Mouse (Mus musculus): ENCODE results near the gene Pigh.

The Pigh gene

GRCm38 (mm10) chr12:79089182-79089812 lies at the start of gene Pigh:
Gene Pigh (minus strand): TSS chr12:79089651.
- DNase-seq: peak; percentile 86

GRCm38 (mm10) chr12:79138999-79139398 lies 49.5 kb upstream of the Pigh start:
- DNase-seq: no peak

DNA sequence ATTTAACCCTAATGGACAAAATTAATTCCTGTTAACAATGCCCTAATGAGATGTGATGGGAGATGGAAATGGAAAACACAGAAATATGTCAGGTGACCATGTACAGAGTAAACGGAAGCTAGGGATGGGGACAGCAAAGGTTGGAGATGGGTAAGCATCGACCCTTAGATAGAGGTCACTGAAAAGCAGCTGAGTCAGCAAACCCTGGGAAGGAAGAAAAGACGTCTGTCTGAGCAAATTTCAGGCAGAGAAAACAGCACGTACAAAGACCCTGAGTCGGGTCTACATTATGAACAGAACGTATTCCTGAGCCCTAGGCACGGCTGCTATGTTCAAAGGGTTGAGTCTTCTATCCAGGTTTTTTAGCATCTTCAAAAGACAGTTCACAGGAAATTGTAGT lies 47.5 kb upstream of the Pigh start:
- no peak for DNase-seq

DNA sequence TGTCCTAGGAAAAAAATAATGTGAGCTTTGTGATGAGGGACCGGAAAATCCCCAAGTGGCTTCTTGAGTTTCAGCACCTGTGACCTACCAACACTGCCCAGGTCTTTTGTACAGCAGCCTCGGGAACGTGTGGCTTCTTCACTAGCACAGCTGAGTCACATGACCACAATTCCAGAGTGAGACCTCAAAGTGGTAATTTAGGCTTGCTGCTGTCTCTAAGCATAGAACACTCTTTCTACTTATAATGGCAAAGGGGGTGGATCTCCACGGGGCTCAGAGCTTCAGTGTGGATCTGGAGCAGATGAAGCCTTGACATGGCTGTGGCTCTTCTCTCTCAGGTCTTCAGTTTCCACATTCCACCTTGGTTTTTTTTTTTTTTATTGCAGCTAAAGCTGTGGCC lies 45.7 kb upstream of the Pigh start:
- no peak for DNase-seq

DNA sequence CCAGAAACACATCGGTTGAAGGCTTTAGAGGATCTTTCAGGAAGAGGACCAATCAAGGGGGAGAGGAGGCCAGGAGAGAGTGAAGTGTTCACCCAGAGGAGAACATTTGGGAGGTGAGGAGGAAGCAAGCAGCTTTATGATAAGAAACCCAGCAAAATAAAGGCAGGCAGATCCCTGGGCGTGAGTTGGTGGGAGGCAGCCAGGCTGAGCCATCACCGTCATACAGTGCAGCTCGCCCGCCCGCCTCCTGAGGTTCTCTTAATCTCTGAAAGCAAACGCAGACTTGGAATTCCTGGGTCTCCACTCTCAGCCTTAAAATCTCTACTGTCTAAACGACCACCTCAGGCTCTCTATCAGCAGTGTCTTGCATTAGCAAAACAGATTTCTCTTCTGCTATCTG lies 45.2 kb upstream of the Pigh start:
- no peak for DNase-seq

DNA sequence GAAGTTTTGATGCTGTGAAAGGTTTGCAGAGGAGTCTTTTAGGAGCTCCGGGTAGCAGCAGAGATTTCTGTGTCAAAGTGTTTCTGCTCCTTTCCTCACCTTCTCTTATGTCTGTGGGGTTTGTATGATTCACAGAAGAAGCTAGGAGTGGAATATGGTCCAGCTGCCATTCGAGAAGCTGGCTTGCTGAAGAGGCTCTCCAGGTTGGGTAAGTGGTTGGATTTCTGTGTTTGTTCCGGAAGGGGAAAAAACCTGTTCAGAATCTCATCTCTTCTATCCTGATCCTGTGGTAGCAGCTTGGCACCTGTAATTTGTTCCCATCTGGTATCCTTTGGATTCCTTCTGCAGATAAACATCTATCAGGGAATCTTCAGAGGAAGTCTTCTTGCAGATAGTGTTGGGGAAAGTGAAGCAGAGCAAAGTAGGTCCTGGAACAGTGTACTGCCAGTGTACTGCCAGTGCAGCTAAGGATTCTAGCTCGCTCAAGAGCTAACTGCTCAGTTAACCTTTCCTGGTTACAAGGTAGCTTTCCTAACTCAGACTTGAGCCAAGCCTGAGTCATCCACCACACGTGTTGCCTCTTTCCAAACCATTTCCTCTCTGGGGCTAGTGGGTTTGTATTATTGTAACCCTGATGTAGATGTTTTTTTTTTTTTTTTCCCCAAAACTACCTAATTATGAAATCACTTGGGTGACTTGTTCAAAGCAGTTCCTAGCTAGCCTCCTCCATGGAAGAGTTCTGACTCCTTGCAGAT lies 42.4 kb upstream of the Pigh start:
- peak; percentile 11 for DNase-seq

- DNase-seq: no peak
These were observed 41.8 kb upstream of the Pigh start for GRCm38 (mm10) chr12:79131178-79131675.

DNA sequence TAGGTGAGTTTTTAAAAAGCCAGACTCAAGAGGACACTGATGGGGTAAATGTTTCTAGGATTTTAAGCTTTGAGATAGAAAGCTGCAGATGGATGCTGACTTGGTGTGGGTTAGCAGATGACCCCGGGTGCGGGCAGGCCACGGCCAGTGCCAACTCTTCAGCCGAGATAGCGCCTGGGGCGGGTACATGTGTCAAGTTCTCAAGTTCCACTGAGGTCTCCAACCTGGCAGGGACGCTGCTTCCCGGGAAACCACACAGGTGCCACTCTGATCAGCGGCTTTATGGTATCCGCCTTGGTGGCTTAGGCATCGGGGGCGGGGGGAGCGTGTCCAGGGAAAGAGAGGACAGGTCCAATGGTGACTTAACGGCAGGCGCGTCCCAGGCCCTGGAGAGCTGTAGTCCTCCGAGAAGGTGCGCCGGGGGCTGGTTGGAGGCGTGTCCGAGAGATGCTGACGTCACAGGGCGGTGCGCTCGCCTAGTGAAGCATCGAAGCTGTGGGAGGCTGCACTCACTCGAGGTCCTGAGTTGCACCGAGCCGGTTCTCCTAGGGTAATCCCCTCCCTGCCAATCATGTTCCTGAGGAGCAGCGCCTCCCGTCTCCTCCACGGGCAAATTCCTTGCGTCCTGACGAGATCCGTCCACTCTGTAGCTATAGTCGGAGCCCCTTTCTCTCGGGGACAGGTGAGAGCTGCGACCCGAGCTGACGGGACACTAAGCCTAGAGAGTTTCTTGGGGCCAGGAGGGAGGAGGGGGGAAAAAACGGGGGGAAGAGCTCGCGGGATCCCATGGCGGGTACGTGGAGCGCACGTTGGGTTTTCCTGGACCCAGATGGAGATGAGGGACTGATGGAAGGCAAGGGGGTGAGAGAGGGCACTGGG lies 41.1 kb upstream of the Pigh start, which contains the start of gene Arg2:
Gene Arg2, plus strand, starts transcription at position 479 of the 879 bp plus-strand sequence.
- DNase-seq: peak; percentile 81

DNA sequence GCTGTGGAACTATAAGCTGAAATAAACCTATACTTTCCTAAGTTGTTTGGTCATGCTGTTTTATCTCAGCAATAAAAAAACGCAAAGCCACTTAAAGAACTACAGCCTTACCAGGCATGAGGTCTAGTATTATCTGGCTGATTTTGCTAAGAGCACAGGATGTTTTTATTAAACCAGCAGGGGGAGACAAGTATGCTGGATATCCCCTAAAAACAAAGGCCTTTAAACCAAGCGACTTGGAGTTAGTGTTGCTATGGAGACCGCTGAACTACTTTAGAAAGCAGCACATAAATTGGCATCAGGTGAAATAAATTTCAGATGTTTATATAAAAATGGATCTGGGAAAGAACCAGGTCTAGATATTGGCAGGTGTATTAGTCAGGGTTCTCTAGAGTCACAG lies 33.4 kb upstream of the Pigh start:
- no peak for DNase-seq

DNA sequence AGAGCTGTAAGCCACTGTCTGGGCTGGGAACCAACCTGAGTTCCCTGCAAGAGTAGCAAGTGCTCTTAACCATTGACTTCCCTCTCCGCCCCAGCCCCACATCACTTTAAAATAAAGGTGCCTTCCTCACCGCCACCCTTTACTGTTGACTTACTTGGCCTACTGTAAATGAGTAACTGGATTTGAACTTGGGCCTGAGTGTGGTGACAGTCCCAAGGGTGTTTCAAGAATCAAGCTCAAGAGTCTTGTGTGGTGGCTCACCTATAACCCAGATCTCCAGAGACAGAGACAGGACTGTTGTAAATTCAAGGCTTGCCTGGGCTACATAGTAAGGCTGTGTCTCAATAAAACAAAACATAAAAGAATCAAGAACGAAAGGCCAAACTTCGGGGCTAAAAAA lies 29.5 kb upstream of the Pigh start:
- DNase-seq: no peak

GRCm38 (mm10) chr12:79105312-79105711 lies 15.9 kb upstream of the Pigh start:
- no peak for DNase-seq

- DNase-seq: no peak
These were observed 15.1 kb upstream of the Pigh start for GRCm38 (mm10) chr12:79104544-79104943.

DNA sequence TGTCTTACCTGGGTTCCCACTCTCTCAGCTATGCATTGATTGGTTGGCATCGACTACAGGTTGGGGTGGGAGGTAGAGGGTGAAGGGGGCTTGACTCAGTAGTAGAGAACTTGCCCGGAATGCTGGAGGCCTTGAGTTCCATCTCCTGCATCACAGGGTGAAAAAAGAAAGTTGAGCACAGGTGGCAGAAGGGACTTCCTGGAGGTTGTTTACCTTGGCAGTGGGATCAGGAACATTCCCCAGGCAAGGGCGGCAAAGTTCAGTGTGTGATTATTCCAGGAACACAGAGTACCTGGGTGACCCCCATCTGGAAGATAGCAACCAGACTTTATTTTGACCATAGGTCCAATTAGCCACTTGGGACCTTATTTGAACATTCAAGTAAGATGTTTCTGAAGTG lies 14.3 kb upstream of the Pigh start:
- peak; percentile 43 for DNase-seq

- DNase-seq: peak; percentile 54
These were observed 7.8 kb upstream of the Pigh start for GRCm38 (mm10) chr12:79097106-79097752.

GRCm38 (mm10) chr12:79092569-79092968 lies 3.1 kb upstream of the Pigh start:
- DNase-seq: peak; percentile 79

GRCm38 (mm10) chr12:79073362-79073761 lies 16.1 kb downstream of the Pigh start:
- no peak for DNase-seq

DNA sequence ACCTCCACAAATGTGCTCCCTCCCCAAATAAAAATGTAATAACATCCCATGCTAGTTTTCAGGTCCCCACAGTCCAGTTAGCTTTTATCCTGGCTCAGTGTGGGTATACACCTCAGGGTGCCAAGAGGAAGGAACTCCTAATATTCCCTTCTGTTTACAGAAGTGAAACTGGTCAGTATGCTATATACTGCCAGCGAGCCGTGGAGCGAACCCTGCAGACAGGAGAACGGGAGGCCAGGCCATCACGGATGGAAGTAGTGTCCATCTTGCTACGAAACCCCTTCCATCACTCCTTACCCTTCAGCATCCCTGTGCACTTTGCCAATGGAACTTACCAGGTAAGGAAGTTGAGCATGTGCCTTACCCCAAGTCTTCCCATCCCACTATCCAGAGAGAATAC lies 16.9 kb downstream of the Pigh start:
- DNase-seq: no peak

- DNase-seq: no peak
These were observed 18.6 kb downstream of the Pigh start for GRCm38 (mm10) chr12:79070736-79071333.

DNA sequence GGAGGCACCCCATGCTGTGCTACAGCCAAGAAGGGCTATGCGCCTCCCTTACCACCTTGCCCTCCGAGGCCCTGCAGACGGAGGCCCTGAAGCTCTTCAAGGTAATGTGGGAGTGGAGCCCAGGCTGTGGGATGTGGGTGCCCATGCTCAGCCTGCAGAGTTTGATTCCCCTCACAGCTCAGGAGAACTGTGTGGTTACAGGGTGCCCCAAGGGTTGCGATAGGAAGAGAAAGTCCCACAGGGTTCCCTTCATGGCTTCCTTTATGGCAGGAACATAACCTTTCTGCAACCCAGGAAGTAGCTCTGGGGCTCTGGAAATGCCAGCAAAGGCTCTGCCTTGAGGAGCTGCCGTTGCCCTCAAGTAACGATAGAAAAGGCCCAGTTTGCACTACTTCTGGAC lies 19.5 kb downstream of the Pigh start:
- DNase-seq: no peak

DNA sequence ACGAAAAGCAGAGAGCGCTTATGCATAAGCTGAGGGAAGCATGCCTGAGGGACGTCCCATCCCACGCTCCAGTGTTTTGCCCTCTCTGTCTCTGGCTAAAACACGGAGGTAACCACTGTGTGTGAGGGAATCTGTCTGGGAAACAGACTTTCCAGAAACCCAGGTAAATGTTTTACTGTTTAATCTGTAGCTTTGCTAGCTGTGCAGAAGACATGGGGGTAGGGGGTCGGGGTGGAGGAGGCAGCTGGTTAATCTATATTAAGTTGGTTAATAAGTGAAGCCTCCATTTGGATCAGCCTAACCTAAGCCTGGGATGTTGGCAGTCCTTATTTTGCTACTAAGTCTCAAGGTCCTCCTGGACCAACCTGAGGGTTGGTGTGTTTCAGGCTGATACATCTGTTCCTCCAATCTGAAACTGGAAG lies 20.3 kb downstream of the Pigh start:
- DNase-seq: no peak

DNA sequence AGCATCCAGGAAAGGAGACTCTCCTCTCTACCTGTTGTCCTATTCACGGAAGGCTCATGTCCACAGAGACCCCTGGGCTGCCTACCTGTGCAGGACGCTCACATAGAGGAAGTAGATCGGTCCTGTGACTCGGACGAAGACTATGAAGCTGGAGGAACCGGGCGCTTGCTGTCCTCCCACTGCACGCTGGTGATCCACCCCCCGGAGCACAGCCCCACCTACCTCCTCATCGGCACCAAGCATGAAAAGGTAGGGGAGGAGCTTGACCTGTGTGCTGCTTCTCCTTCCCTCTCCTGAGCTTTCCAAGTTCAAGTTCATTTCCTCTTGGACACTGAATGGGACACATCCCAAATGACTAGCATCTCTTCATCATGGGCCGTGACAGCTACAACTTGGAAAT lies 21.1 kb downstream of the Pigh start:
- no peak for DNase-seq

DNA sequence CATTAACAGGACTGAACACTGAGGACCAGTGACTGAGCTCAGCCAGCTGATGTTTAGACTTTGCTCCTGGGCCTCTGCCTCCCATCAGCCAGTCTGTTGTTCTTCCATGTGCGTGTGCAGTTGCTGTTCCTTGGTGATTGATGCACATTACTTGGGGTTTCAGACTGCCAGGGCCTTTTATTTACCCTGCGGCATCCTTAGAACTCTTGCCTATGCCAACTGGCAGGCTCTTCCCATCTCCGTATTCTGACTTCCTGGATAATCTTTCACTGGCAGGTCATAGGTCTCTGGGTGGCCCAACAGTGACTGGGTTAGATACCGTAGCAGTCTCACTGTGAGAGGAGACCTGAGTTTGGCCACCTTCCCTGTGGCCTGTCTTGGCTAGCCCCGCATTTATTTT lies 21.9 kb downstream of the Pigh start:
- no peak for DNase-seq
